Mouse (Mus musculus) C2C12 (cell line): ENCODE data around the gene Ptpre. TPM values are rescaled to one million over a fixed set of nuclear protein-coding genes. Genes with fewer than 3 reads are reported as not detected.

Experiments used
- H3K27me3 ChIP-seq: one replicate; pipeline ENCODE4 v1.6.1; 2011; ENCODE audit not compliant: control insufficient read depth, insufficient read depth, insufficient read length
- H3K36me3 ChIP-seq: one replicate; pipeline ENCODE4 v1.6.1; 2011; ENCODE audit not compliant: control insufficient read depth, insufficient read depth
- H3K4me3 ChIP-seq: one replicate; pipeline ENCODE4 v1.5.1; 2011; ENCODE audit warnings: mild to moderate bottlenecking, control low read depth; ENCODE audit not compliant: poor library complexity, insufficient read depth, severe bottlenecking
- H3K79me2 ChIP-seq: one replicate; pipeline ENCODE4 v1.6.1; 2011; ENCODE audit not compliant: control insufficient read depth, insufficient read depth
- H3K79me3 ChIP-seq: one replicate; pipeline ENCODE4 v1.6.1; 2011; ENCODE audit warnings: low read depth, control low read depth
- H3ac ChIP-seq: one replicate; pipeline ENCODE3; 2011; ENCODE audit warnings: low read depth; ENCODE audit not compliant: control insufficient read depth, insufficient read length
- CEBPB ChIP-seq: IDR thresholded peaks from one replicate; pipeline ENCODE4 v1.6.1; 2011; ENCODE audit warnings: low read depth, mild to moderate bottlenecking, control low read depth, moderate library complexity
- CTCF ChIP-seq: IDR thresholded peaks from one replicate; pipeline ENCODE4 v1.5.1; 2011; ENCODE audit not compliant: control insufficient read depth, insufficient read depth, insufficient read length
- FOSL1 ChIP-seq: IDR thresholded peaks from one replicate; pipeline ENCODE4 v1.8.0; 2011; ENCODE audit warnings: mild to moderate bottlenecking, low read length; ENCODE audit not compliant: poor library complexity, insufficient read depth, severe bottlenecking
- MAX ChIP-seq: IDR thresholded peaks from one replicate; pipeline ENCODE4 v1.6.1; 2011; ENCODE audit warnings: mild to moderate bottlenecking, control low read depth
- MYOD1 ChIP-seq: IDR thresholded peaks from one replicate; pipeline ENCODE4 v1.6.1; 2011; ENCODE audit warnings: low read depth; ENCODE audit not compliant: control insufficient read depth, insufficient read length
- MYOG ChIP-seq: IDR thresholded peaks from one replicate; pipeline ENCODE4 v1.6.1; 2011; ENCODE audit not compliant: control insufficient read depth, insufficient read length; ENCODE audit errors: extremely low read depth
- USF1 ChIP-seq: IDR thresholded peaks from one replicate; pipeline ENCODE4 v1.6.1; 2011; ENCODE audit warnings: low read depth, mild to moderate bottlenecking, control low read depth, moderate library complexity
- polyA plus RNA-seq: library from polyadenylated mRNA; unstranded; fragments of >200 nt; fragmentation: generic; extraction: Trizol; gene quantifications from one replicate; pipeline ENCODE4 v1.2.1, GENCODE M21; 2012; ENCODE audit warnings: missing spikeins

The Ptpre gene
- polyA plus RNA-seq, 1 experiment, result 1.5 TPM

DNA sequence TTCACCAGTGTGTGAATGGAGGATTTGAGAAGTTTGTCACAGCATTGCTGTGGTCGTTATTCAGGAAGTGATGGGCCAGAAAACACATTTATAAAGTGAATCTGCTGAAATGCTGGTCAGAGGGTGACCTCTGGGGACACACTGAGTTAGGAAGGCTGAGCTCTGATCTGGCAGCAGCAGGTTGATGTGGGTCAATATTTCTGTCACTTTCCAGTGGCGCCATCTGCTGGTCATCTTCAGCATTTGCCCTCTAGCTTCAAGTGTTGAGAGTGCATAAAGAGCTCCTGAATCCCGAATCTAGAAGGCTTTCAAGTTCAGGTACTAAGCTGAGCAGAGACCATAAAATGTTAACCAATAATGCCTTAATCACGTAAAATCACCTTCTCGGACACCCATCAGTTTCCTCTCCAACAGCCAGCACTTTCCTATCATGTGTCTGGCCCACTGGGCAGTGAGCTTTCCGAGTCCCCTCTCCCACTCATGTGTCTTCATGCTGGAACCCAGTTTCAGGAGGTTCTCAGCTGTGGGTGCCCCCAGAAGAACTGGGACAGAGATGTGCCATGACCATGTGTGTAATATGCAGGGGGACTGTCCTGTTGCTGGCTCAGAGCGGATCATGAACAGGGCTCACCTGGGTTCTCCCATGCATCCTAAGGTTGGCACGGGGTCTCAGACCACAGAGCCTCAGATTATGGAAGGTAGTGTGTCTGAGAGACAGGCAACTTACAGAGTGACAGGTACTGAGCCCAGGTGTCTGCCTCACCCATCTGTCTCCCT lies 94.7 kb downstream of the Ptpre start:
- Histone ChIP-seq H3K79me3 (no peaks in the 10 kb centered on the region), H3K79me2 (no peaks in the 10 kb centered on the region), H3K36me3 (no peaks in the 10 kb centered on the region), H3K4me3 (no peak overlapping the region), H3K27me3 (no peaks in the 10 kb centered on the region), H3ac (no peak overlapping the region)
- no peak for TF ChIP-seq CEBPB
- TF ChIP-seq MYOG, result no peak
- TF ChIP-seq MAX, result no peak
- peak; percentile 67 for TF ChIP-seq CTCF

DNA sequence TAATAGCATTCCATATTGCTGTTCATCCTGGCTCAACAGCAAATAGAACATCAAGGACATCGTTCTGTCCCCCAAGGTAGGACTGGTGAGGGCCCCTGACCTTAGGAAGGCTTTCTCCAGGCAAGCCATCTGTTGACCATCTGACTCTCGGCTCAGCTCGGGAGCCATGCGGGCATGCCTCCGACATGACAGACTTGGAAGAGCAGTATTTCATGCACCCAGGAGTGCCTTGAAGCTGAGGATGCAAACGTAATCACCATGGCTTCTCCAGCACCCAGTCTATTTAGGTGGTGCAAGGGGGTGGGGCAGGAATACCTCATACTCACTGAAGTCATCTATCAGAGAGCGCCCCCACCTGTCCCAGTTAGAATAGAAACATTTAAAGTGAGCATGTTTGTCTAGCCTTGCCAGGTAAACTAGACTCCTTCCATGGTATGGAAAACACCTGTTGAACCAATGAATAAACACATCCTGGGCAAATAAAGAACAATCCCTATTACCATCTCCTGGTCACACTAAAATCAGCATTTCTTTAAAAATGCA lies 95.5 kb downstream of the Ptpre start:
- Histone ChIP-seq H3K27me3 (no peaks in the 10 kb centered on the region), H3K79me3 (no peaks in the 10 kb centered on the region), H3K36me3 (no peaks in the 10 kb centered on the region), H3K79me2 (no peaks in the 10 kb centered on the region), H3K4me3 (no peak overlapping the region), H3ac (no peak overlapping the region)
- TF ChIP-seq CEBPB (no peak), FOSL1 (no peak), CTCF (no peak), MAX (no peak), MYOD1 (no peak), USF1 (no peak), MYOG (no peak)

DNA sequence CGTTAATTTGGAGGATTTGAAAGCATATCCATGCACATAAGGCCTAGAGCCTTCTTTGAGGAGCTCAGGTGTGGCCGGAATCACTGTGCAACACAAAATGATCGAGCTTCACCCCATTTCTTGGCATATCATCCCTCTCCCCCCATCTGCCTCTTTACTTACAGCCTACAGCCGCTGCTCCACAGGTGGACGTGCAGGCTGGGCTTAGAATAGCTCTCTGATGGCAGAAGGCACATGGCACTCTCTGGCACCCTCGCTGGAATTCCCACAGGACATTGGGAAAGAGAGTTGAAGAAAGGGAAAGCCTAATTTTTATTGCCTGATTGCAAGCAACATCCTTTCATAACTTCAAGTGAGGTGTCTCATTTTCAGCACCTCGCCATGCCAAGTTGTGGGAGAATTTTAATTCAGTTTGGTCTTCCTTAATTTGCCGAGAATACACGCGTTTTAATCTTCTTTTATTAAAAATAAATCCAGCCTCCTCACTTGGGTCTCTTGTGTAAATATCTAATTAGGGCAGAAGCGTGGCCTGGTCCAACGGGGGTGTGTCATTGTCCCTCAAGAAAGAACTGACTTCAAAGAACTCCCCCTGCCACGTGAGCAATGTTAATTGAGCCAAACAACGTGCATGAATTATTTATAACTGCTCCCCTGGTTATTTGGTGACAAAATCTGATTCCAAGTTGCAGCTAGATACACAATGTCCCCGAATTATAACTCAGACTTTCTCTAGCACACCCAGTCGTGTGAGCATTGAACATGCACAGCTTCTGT lies 97.8 kb downstream of the Ptpre start:
- Histone ChIP-seq H3K79me3 (no peaks in the 10 kb centered on the region), H3K27me3 (no peaks in the 10 kb centered on the region), H3K79me2 (no peaks in the 10 kb centered on the region), H3K4me3 (no peak overlapping the region), H3K36me3 (no peaks in the 10 kb centered on the region), H3ac (no peak overlapping the region)
- TF ChIP-seq USF1, result no peak
- TF ChIP-seq FOSL1, result no peak
- no peak for TF ChIP-seq MAX
- TF ChIP-seq MYOD1, result no peak
- no peak for TF ChIP-seq CTCF
- TF ChIP-seq MYOG, result no peak
- TF ChIP-seq CEBPB, result no peak

DNA sequence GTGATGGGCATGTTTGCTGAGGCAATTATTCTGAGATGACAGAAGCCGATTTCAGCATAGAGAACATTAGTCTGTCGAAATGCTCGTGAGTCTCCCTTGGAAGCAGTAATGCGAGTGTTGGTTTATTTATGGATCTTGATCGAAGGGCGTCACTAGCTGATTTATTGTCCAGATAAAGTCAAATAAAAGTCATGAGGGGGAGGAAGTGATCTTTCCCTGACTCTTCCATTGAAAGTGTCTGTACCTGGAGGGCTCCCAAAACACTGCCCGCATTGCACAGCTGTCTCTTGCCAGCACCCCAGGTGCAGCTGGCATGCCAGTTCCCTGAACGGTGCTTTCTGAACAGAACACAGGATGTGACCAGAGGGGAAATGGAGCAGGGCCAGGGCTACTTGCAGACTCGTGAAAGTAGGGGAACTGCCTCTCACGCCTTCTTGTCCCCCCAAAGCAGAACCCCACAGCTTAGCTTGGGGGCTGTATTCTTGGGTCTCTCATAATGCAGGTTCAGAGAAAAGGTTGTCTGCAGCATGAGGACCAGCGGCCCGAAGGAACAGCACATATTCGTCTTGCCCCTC lies 100.2 kb downstream of the Ptpre start:
- Histone ChIP-seq H3K4me3 (no peak overlapping the region), H3K36me3 (no peaks in the 10 kb centered on the region), H3K79me2 (no peaks in the 10 kb centered on the region), H3ac (no peak overlapping the region), H3K79me3 (no peaks in the 10 kb centered on the region), H3K27me3 (no peaks in the 10 kb centered on the region)
- no peak for TF ChIP-seq CEBPB
- no peak for TF ChIP-seq CTCF
- TF ChIP-seq MYOD1, result no peak
- TF ChIP-seq MYOG, result no peak
- no peak for TF ChIP-seq FOSL1
- TF ChIP-seq MAX, result no peak
- TF ChIP-seq USF1, result no peak

DNA sequence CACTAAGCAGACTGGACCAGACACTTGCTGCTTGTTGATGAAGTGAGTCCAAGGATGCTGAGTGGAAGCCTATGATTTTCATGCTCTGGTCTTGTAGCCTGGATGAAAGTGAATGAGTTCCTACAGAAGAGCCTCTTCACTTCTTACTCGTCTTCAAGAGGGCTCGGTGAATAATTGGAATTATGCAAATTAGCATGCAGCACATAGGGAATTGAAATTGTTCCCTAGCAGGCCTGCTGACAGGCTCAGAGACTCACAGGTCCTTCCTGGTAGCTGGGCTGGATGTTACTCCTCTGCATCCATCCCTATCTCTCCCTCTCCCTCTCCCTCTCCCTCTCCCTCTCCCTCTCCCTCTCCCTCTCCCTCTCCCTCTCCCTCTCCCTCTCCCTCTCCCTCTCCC lies 102.1 kb downstream of the Ptpre start:
- no peak overlapping the region for H3ac ChIP-seq
- no peak overlapping the region for H3K4me3 ChIP-seq
- H3K79me3 ChIP-seq, result no peaks in the 10 kb centered on the region
- no peaks in the 10 kb centered on the region for H3K36me3 ChIP-seq
- H3K27me3 ChIP-seq, result no peaks in the 10 kb centered on the region
- TF ChIP-seq FOSL1 (no peak), CTCF (no peak), MYOD1 (no peak), USF1 (no peak)
- no peaks in the 10 kb centered on the region for H3K79me2 ChIP-seq
